Mouse (Mus musculus): Measurements from ENCODE around the gene Zdhhc20.
"Not testable (repeated sequence)": the region's sequence is repeated elsewhere in the genome, so short reads cannot be mapped to it uniquely, and the experiment has no call there.

Gene Zdhhc20

DNA sequence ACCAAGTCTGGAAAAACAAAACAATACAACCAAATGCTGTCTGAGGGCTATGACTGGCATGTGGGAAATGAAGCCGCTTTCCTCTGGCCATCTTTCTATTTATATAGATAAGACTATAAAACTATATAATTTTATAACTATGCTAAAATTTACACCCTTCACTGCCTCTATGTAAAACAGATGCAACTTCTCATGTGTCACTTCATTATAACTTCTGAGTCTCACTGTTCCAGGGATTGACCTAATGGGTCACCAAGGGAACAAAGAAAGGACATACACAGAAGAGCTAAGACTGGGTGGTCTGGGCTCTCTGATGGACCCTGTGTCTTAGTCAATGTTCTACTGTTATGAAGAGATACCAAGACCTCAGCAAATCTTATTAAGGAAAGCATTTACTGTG, 2.9 kb upstream of the Zdhhc20 start:
- DNase-seq (ENCODE audit: inconsistent ontology term), result no peak

GRCm38 (mm10) chr14:57889541-57890010, 500 bp downstream of the Zdhhc20 start:
- peak; percentile 72 for DNase-seq (ENCODE audit: inconsistent ontology term)

DNA sequence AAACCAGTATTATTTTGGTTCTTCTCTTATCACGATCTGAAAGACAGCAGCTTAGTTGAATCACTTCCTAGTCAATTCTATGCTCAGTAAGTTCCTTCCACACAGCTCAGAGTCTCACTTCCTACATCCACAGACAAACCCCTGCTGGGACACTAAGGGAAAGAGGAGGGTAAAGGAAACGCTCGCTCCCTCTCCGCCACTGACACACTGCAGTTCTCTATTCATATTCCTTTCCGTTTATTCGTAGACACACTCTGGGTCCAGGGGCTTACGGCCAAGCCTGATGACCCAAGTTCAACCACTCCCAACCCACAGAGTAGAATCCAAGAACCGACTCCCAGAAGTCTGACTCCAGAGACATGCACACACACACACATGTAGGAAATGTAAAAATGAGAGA, 2.9 kb downstream of the Zdhhc20 start:
- DNase-seq (ENCODE audit: inconsistent ontology term), result no peak

- DNase-seq (ENCODE audit: inconsistent ontology term), result no peak
Measured at GRCm38 (mm10) chr14:57886032-57886431, 4.0 kb downstream of the Zdhhc20 start.

GRCm38 (mm10) chr14:57883341-57883740, 6.7 kb downstream of the Zdhhc20 start:
- DNase-seq (ENCODE audit: inconsistent ontology term), result no peak

GRCm38 (mm10) chr14:57882720-57883119, 7.4 kb downstream of the Zdhhc20 start:
- DNase-seq (ENCODE audit: inconsistent ontology term), result peak; percentile 20

GRCm38 (mm10) chr14:57881793-57882192, 8.3 kb downstream of the Zdhhc20 start:
- peak; percentile 67 for DNase-seq (ENCODE audit: inconsistent ontology term)

- DNase-seq (ENCODE audit: inconsistent ontology term), result no peak
Measured at GRCm38 (mm10) chr14:57881074-57881473, 9.0 kb downstream of the Zdhhc20 start.

- DNase-seq (ENCODE audit: inconsistent ontology term), result no peak
Measured at GRCm38 (mm10) chr14:57877921-57878320, 12.2 kb downstream of the Zdhhc20 start.

DNA sequence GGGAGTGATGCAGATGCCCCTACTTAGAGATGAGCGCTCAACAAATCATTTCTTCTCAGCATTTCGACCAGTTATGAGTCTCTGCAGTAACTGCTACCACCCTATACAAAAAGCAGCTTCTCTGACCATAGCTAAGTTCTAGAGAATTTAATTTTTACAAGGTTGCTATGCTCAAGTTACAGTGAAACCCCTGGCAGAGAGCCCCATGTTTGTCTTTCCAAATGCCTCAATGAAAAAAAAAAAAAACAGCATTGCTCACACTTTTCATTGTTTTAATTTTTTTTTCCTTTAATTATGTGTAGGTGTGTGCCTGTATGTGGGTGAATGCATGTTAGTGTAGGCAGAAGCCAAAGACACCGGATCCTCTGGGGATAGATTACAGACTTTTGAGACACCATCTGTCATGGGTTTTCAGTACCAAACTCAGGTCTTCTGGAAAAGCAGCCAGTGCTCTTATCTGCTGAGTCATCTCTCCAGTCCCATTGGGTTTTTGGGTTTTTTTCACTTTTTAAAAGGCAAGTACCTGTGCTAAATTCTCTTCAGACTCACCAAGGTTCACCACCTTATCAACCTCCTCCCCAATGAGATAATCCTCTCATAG, 23.3 kb downstream of the Zdhhc20 start:
- DNase-seq (ENCODE audit: inconsistent ontology term), result no peak

DNA sequence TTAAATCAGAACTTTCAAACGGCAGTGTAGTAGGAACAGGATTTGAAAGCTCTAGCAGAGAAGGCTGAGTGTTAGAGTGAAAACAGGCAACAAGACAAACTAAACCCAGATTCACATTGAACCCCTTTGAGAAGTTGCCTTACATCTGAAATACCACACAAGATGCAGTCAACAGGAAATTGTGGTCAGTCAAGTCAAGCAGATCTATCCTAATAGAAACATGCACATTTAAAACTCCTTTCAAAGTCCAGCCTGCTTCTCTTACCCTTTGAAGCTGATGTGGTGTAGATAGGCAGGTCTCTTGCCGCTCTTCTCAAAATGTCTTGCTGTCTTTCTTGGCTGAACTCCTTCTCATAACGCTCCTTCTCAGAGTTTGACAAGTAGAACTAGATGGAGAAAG, 24.8 kb downstream of the Zdhhc20 start:
- DNase-seq (ENCODE audit: inconsistent ontology term), result no peak

DNA sequence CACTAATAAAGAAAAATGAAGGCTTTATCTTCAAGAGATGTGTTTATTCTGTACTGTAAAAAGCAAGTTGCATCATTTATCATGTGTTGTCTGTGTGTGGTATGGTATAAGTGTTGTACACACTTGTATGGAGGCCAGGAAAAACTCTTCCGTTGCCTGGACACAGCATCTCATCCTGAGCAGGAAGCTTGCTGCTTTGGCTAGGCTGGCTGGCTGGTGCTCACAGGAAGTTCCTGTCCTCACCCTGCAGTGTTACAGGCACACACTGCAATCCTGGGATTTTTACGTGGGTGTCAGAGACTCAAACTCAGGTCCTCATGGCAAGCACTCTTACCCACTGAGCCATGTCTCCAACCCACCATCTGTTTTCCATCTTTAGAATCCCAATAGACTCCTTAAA, 26.9 kb downstream of the Zdhhc20 start:
- DNase-seq (ENCODE audit: inconsistent ontology term), result no peak

GRCm38 (mm10) chr14:57861987-57862412, 28.1 kb downstream of the Zdhhc20 start:
- DNase-seq (ENCODE audit: inconsistent ontology term), result no peak

DNA sequence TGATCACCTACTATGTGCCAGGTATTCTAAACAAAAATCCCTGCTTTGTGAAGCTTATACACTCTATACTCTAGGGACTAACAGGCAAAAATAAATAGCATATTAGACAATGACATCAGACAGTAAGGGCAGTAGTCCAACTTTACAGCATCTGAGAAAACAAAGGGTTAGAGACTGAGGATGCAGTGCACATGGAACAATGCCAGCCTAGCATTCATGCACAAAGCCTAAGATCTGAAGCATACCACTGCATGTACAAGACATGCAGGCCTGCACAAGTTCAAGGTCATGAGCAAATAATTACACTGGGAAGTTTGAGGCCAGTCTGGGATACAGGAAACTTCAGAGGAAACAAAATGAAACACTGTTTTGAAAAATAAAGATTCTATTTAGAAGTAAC, 30.6 kb downstream of the Zdhhc20 start:
- peak; percentile 25 for DNase-seq (ENCODE audit: inconsistent ontology term)

- DNase-seq (ENCODE audit: inconsistent ontology term), result no peak
Measured at GRCm38 (mm10) chr14:57858601-57859000, 31.5 kb downstream of the Zdhhc20 start.

DNA sequence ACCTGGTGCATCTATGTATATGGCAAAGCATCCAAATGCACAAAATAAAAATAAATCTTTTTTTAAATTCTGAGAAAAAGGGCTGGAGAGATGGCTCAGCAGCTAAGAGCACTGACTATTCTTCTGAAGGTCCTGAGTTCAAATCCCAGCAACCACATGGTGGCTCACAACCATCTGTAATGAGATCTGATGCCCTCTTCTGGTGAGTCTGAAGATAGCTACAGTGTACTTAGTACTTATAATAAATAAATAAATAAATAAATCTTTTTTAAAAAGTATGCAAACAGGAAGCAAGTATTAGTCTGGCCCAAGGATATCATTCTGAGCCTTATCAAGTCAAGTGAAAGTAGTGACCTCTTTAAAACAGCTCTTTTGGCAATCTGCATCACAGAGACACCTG, 34.0 kb downstream of the Zdhhc20 start:
- not testable (repeated sequence) for DNase-seq (ENCODE audit: inconsistent ontology term)

DNA sequence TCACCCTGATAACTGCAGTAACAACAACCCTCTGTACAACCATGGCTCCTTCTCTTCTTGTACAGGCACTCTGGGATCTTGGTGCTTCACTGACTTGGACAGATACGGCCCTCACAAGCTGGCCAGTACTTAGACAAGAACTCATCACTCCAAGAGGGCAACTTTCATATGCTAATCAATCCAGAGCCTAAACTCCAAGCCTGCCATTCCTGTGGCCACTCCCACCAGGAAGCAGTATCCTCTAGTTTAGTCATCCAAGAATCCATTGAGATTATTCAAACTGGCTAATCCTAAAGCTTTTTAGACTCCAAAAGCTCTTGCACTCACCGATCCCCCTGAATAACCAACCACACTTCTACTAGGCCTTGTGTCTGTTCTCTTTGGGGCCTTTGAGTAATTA, 37.1 kb downstream of the Zdhhc20 start:
- DNase-seq (ENCODE audit: inconsistent ontology term), result no peak

GRCm38 (mm10) chr14:57850330-57850729, 39.7 kb downstream of the Zdhhc20 start:
- DNase-seq (ENCODE audit: inconsistent ontology term), result peak; percentile 25

DNA sequence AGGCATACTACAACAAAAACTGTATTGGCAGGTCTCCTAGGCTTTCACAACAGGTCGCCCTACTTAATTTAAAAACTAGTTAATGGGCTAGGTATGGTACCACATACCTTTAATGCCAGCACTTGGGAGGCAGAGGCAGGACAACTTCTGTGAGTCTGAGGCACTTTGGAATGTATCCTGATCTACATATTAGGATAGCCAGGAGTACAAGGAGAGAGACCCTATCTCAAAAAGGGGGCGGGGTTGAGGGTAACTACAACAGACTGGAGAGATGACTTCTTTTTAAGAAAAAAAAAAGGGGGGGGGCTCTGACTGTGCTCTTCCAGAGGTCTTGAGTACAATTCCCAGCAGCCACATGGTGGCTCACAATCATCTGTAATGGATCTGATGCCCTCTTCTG, 41.4 kb downstream of the Zdhhc20 start:
- no peak for DNase-seq (ENCODE audit: inconsistent ontology term)

DNA sequence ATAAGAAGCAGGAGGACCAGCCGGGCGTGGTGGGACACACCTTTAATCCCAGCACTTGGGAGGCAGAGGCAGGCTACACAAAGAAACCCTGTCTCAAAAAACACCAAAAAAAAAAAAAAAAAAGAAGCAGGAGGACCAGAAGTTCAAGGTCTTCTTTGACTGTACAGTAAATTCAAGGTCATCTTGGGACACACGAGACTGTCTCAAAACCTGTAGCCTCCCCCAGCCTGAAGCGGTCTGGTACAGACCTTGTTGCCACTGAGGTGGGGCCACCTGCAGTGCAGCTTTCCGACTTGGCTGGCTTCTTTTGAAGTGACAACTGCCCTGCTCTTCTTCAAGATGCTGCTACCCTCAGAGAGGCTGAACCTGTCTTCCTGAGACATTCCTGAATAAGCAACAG, 42.0 kb downstream of the Zdhhc20 start:
- not testable (repeated sequence) for DNase-seq (ENCODE audit: inconsistent ontology term)

GRCm38 (mm10) chr14:57844535-57844934, 45.5 kb downstream of the Zdhhc20 start:
- DNase-seq (ENCODE audit: inconsistent ontology term), result no peak

GRCm38 (mm10) chr14:57835157-57835556, 54.9 kb downstream of the Zdhhc20 start:
- DNase-seq (ENCODE audit: inconsistent ontology term), result no peak

DNA sequence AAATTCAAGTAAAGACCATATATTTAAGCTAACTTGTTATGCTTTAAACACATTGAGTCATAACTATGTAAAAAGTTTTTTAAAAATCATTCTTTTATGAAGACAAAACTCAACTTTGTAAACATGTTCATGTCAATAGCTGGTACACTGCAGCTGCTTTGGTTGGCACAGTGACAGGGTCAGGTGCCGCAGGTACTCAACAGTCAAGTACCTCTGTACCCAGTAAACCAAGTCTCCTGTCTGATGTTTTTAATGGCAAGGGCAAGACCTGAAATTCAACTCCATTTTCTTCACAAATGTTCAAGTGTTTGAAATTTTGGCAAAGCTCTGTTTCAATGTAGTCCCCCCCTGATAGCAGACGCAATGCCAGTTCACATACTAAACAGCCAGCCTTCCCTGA, 56.5 kb downstream of the Zdhhc20 start:
- no peak for DNase-seq (ENCODE audit: inconsistent ontology term)

- DNase-seq (ENCODE audit: inconsistent ontology term), result no peak
Measured at GRCm38 (mm10) chr14:57827284-57827683, 62.8 kb downstream of the Zdhhc20 start.
